Mouse (Mus musculus) urinary bladder, adult 2 months (tissue): ENCODE results near the gene Sit1. TPM values are rescaled to one million over a fixed set of nuclear protein-coding genes. Genes with fewer than 3 reads are reported as not detected.

ENCODE experiments used
- DNase-seq: peaks from one replicate; pipeline ENCODE4 v3.0.0; 2022; ENCODE audit warnings: low spot score
- polyA plus RNA-seq: library from polyadenylated mRNA; depleted of rRNA; stranded (reverse); fragments of >200 nt; gene quantifications from 2 replicates; pipeline ENCODE4 v1.2.3, GENCODE M21; 2012; rRNA removed

The Sit1 gene
- 0.22 and 0.41 TPM in 2 replicates for polyA plus RNA-seq

GRCm38 (mm10) chr4:43483535-43484091, at the start of gene Sit1:
TSS of gene Sit1 (minus strand) at chr4:43483734.
- DNase-seq = no peak

- no peak for DNase-seq
These were observed 49.7 kb upstream of the Sit1 start for GRCm38 (mm10) chr4:43533270-43533669.

GRCm38 (mm10) chr4:43530581-43530980, 47.0 kb upstream of the Sit1 start:
- no peak for DNase-seq

- DNase-seq = no peak
These were observed 46.6 kb upstream of the Sit1 start for GRCm38 (mm10) chr4:43530081-43530501.

GRCm38 (mm10) chr4:43528487-43528886, 45.0 kb upstream of the Sit1 start:
- no peak for DNase-seq

- no peak for DNase-seq
These were observed 44.3 kb upstream of the Sit1 start for GRCm38 (mm10) chr4:43527880-43528279.

GRCm38 (mm10) chr4:43519956-43520355, 36.4 kb upstream of the Sit1 start:
- DNase-seq = peak; percentile 60

- DNase-seq = peak; percentile 24
These were observed 36.0 kb upstream of the Sit1 start for GRCm38 (mm10) chr4:43519551-43519950.

GRCm38 (mm10) chr4:43515764-43516708, 32.5 kb upstream of the Sit1 start:
- DNase-seq = peak; percentile 20

GRCm38 (mm10) chr4:43513791-43514190, 30.3 kb upstream of the Sit1 start:
- DNase-seq = no peak

- no peak for DNase-seq
These were observed 29.8 kb upstream of the Sit1 start for GRCm38 (mm10) chr4:43513300-43513699.

GRCm38 (mm10) chr4:43512653-43513052, 29.1 kb upstream of the Sit1 start:
- DNase-seq = peak; percentile 22

- DNase-seq = peak; percentile 30
These were observed 28.3 kb upstream of the Sit1 start for GRCm38 (mm10) chr4:43511675-43512454.

GRCm38 (mm10) chr4:43509109-43509508, 25.6 kb upstream of the Sit1 start:
- DNase-seq = no peak

GRCm38 (mm10) chr4:43508666-43508997, 25.1 kb upstream of the Sit1 start:
- peak; percentile 54 for DNase-seq

GRCm38 (mm10) chr4:43507938-43508665, 24.6 kb upstream of the Sit1 start:
- DNase-seq = peak; percentile 31

- peak; percentile 19 for DNase-seq
These were observed 23.1 kb upstream of the Sit1 start, which contains the start of gene Car9 for GRCm38 (mm10) chr4:43506536-43507185. TSS of gene Car9 (plus strand) at chr4:43506966.

GRCm38 (mm10) chr4:43506074-43506473, 22.5 kb upstream of the Sit1 start:
- no peak for DNase-seq

- no peak for DNase-seq
These were observed 20.7 kb upstream of the Sit1 start for GRCm38 (mm10) chr4:43504269-43504668.

- DNase-seq = no peak
These were observed 20.0 kb upstream of the Sit1 start for GRCm38 (mm10) chr4:43503506-43503905.

- DNase-seq = no peak
These were observed 19.5 kb upstream of the Sit1 start for GRCm38 (mm10) chr4:43503041-43503440.
